Mouse (Mus musculus) left cerebral cortex, adult 9 months (tissue): ENCODE measurements at regions not wholly inside any gene's neighbourhood (a gene's known extent, or its start where the extent isn't known, plus 50 kb on each side); places are given as distances from the start of the nearest gene placed in this dataset.

ENCODE experiments used
- DNase-seq, 2 experiments: peaks; one replicate each; pipeline ENCODE4 v3.0.0; 2022; ENCODE audit warnings: low spot score in 2 of 2

DNA sequence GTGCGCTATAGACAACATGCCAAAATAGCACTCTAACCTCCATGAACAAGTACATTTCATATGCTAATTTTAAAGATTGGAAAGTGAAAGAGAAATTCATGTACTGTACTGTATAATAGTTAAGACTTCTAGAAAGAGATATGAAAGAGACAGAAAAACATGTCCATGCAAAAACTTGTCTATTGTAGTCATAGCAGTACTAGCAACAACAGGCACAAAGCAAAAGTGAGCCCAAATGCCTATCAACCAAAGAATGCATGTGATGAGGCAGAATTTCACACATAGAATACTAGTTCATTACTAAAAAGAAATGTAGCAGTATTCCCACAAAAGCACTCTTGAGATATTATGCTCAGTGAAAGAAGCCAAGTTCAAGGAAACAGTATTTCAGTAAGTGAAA lies 180.4 kb upstream of the Steap4 start:
- DNase-seq, result no peak

DNA sequence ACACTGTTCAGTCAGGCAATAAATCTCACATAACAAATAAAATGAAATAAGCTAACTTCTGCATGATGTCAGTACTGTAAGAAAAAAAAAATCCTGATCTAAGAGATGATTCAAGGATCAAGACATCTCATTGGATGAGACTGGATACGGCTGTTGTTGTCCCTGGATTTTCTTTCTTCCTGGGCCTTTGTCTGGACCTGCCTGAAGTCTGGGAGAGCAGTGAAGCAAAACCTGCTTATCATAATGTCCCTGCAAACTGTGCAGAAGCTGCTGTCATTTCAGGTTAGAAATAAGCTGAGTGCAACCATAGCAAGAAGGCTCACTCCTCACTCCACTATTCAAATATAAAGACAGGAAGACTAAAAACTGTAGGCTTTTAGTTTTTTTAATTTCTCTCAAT lies 178.0 kb upstream of the Steap4 start:
- no peak for DNase-seq

DNA sequence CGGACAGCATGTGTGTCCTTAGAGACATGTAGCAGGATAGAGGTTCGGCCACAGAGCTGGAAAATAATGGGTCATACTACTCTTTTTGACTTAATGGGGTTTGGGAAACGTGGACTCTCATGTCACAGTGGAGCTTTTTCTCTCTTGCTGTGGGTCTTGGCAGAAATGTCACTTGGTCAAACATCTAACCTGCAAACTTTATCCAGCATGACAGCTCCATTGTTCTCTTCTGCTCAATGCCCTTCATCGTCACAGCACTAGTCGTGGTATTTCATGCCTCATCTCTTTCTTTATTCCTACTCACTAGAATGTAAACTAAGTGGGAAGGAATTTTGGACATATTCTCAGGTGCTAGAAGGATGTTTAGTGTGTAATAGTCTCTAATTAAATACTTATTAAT lies 171.9 kb upstream of the Steap4 start:
- no peak for DNase-seq

DNA sequence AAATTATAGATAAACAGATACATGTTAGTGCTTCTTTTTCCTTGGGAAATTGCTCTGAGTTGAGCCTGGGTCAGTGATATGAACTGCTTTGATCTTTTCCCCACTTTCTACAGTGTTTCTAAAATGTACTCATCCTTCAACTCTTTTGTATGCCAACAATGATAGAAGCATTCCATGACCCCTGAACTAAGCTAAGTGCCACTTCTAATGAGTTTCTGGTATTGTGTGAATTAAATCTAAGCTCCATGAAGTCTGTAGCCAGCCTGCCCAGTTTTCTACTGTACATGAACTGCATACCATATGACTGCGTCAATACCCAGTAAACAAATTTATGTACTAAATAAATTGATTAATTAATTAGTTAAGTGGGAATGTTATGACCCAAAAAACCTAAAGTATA lies 171.1 kb upstream of the Steap4 start:
- no peak for DNase-seq

DNA sequence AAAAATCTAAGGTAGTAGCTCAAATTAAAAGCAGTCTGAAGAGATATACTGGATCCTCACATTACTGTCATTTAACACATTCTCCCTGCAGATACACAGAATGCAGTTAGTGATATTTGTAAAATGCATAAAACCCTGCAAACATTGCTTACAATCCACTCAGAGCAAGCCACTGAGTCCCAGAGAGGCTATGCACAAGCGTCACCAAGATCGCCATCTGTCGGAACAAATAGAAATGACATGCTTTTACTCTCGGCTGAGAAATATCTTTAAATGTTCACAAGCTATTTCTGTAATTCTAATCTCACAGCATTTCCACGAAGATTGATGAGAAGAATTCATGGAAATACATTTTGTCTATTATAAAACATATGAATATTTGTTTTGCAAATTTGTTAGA lies 139.7 kb upstream of the Steap4 start:
- peak in 1 of 2 experiments; percentile 13 for DNase-seq

DNA sequence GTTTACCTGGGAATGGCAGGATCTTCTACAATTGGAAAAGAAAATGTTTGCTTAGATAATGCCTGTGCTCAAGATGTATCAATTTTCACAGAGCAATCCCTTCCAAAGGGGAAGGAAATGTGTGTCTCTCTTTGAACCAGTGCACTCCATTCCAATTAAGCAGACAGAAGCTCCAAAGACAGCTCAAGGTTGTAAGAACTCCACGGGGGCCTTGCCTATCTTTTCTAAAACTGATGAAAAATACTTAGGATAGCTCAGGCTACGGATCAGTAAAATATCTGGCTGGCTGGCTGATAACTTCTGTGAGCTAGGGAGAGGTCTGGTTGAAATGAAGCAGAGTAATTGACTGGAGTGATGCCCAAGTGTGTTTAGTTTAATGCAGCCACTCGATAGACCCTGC lies 138.6 kb upstream of the Steap4 start:
- no peak for DNase-seq

DNA sequence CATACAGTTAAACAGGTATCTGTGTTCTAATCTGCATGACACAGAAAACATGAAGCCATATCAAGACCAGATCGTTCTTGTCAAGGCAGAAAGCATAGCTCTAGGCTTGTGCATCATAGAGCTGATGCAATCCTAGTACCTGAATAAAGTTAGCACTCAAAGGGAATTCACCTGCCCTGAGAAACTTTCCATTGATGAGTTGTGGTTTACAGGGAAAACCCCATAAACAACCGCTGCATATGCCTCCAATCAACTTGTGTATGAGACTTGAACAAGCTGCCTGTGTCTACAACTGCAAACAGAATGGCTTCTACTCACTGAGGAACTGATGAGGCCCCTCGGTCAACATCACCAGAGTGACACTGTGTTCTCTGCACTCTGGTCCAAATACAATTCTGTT lies 130.6 kb upstream of the Steap4 start:
- DNase-seq, result no peak

DNA sequence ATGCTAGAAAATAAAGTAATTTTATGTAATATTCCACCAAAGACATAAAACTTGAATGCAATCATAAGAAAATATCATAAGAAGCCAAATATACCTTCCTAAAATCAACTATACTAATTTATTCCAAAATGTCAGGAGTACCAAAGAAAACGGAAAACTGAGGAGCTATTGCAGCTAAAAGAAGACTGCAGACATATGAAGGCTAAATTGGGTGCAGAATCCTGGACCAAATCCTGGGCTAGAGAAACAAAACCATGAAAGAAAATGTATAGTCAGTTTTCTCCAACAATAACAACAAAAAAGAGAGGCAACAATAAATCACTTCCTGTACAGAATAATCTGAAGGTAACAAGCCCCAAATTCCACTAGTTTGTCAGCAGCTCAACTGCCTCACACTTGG lies 126.4 kb upstream of the Steap4 start:
- DNase-seq, result peak in 1 of 2 experiments; percentile 3

DNA sequence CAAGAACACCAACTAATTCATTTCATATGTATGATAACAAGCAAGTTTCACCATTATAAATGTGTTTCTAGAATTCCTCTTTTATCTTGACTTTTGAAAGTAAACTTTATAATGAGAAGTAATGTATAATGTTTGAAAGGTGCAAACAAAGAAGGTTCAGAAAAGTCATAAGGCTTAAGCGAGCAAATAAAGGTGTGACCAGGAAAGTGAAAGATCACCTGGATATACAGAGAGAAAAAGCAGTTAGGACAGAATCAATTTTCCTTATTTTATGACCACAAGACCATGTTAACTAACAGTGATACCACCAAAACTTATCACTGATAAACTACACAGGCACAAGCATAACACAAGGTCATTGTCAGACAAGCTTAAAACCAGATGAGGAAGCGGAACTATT lies 97.2 kb upstream of the Steap4 start:
- DNase-seq, result no peak

DNA sequence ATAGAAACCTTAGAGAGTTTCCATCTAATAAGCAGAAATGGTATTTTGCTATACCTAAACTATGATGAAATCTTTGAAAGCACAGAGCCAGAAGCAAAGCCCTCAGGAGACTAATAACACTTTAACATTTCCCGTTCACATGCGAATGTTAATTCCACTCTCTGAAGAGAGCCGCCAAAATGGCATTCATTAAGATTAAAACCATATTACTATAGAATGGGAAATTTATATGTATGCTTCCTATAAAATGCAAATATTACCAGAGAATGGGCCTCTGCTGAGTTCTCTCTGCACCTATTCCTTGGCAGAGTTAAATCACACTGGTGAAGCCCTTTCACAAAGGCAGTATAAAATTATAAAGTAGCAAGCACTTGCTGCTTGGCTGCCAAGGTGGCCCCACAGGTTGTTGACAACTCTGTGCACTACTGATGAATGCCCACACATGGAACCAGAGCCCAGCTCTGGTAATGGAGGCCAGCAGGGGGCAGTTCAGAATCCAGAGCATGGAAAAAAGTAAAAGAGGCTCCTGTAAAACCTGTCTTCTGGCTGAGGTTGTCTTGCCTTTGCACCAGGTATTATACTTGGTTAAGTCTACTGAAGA lies 94.1 kb upstream of the Steap4 start:
- no peak for DNase-seq

DNA sequence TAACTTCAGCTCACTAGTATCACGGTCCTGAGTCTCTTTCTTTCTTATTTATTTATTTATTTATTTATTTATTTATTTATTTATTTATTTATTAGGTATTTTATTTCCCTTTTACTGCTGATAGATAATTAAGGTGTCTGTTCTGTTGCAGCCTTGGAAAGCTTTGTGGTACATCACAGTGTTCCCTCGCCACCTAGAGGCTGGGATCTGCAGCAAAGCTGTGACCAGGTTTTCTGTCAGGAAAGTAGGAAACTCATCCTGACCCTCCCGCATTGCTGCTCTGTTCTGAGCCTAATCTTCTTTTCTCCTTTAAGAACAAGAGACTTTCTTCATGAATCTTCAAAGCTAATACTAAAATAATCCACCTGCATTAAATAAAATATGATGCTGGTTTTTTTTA lies 60.7 kb upstream of the Steap4 start:
- DNase-seq, result peak in 1 of 2 experiments; percentile 53
